Mouse (Mus musculus) testis, adult 2 months (tissue): Measurements from ENCODE around the gene BC052040. TPM values are rescaled to one million over a fixed set of nuclear protein-coding genes. Genes with fewer than 3 reads are reported as not detected.

Source experiments
- H3K27ac ChIP-seq: fragments of 200-500 bp; 2 replicates; pipeline ENCODE4 v1.5.1; 2012; ENCODE audit warnings: low read depth, low read length; ENCODE audit not compliant: control insufficient read depth, insufficient read depth
- H3K27me3 ChIP-seq: fragments of 200-500 bp; 2 replicates; pipeline ENCODE4 v1.6.1; 2012; ENCODE audit warnings: mild to moderate bottlenecking, low read length, moderate library complexity; ENCODE audit not compliant: control insufficient read depth, insufficient read depth
- H3K36me3 ChIP-seq: fragments of 200-500 bp; 2 replicates; pipeline ENCODE4 v1.6.1; 2012; ENCODE audit warnings: mild to moderate bottlenecking, low read length; ENCODE audit not compliant: control insufficient read depth, insufficient read depth
- H3K4me1 ChIP-seq: fragments of 200-500 bp; 2 replicates; pipeline ENCODE4 v1.6.1; 2012; ENCODE audit warnings: low read length; ENCODE audit not compliant: control insufficient read depth, insufficient read depth
- H3K4me3 ChIP-seq: fragments of 200-500 bp; 2 replicates; pipeline ENCODE4 v1.5.1; 2012; ENCODE audit warnings: low read depth, mild to moderate bottlenecking, low read length, moderate library complexity, mixed read lengths; ENCODE audit not compliant: control insufficient read depth
- CTCF ChIP-seq: fragments of 200-500 bp; IDR thresholded peaks from 2 replicates; pipeline ENCODE4 v1.5.1; 2012; ENCODE audit warnings: low read depth, mild to moderate bottlenecking, inconsistent platforms, low read length, moderate library complexity; ENCODE audit not compliant: control insufficient read depth, insufficient read depth, insufficient replicate concordance
- POLR2A ChIP-seq: fragments of 200-500 bp; IDR thresholded peaks from 2 replicates; pipeline ENCODE4 v1.6.1; 2012; ENCODE audit warnings: low read depth, mild to moderate bottlenecking, inconsistent platforms, low read length, moderate library complexity; ENCODE audit not compliant: control insufficient read depth
- polyA plus RNA-seq: library from polyadenylated mRNA; depleted of rRNA; stranded (reverse); fragments of >200 nt; gene quantifications from 2 replicates; pipeline ENCODE4 v1.2.3, GENCODE M21; 2012

Gene BC052040
- polyA plus RNA-seq, 1 experiment, result 2.5 TPM

DNA sequence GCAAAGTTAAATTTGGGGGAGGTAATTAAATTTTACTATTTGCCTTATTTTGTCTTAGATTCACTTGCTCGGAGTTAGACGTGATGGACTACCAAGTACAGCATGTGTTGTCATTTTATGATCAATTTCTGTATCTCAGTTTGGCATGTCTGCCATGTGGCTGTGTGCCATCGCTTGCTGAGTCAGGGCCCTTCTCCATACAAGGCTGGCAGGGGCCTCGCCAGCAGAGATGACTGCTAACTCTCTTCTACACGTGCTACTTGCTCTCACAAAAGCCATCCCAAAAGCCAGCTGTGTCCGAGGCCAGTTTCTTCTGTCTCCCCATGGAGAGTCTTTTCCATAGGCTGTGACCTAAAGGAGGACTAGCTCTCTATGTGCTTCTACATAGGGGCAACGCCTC, 160.5 kb downstream of the BC052040 start:
- Histone ChIP-seq H3K4me1 (no peaks in the 10 kb centered on the region), H3K27me3 (no peaks in the 10 kb centered on the region), H3K36me3 (no peaks in the 10 kb centered on the region), H3K27ac (no peak overlapping the region), H3K4me3 (no peak overlapping the region)
- TF ChIP-seq POLR2A (no peak), CTCF (no peak)

DNA sequence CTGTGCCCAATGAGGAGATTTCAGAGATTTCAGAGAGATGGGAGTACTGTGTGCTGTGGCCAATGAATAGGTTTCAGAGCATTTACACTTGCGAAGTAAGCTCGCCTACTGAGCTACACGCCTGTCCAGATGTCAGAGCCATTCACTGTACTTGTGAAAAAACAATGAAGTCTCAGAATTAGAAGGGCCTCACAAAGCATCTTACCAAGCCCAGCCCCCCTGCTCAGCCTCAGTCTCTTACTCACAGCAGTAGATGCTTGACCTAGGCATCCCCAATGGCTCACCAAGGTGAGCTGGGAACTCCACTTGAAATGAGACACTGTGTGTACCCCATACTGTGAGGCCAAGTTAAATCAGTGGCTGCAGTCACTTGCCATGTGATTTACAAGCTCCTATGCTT, 166.1 kb downstream of the BC052040 start:
- Histone ChIP-seq H3K4me3 (no peak overlapping the region), H3K36me3 (no peaks in the 10 kb centered on the region), H3K4me1 (no peaks in the 10 kb centered on the region), H3K27me3 (no peaks in the 10 kb centered on the region), H3K27ac (no peak overlapping the region)
- TF ChIP-seq CTCF (no peak), POLR2A (no peak)

DNA sequence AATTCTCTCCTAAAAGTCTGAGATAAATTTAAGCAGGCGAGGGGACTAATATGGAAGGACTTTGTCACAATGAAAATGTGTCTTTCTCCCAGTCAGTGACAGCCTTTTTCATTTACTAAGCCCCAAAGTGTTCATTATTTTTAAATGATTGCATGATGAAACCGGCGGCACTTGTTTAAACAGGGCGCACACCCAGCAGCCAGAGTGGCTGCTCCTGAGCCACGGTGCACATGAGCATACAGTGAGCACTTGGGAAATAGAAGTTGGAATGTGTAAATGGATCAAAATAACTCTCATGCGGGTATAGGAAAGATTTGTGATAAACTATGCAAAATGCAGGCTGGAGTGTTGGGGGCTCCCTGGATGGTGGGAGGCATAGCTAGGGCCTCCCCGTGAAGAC, 169.7 kb downstream of the BC052040 start:
- H3K36me3 ChIP-seq, result no peaks in the 10 kb centered on the region

DNA sequence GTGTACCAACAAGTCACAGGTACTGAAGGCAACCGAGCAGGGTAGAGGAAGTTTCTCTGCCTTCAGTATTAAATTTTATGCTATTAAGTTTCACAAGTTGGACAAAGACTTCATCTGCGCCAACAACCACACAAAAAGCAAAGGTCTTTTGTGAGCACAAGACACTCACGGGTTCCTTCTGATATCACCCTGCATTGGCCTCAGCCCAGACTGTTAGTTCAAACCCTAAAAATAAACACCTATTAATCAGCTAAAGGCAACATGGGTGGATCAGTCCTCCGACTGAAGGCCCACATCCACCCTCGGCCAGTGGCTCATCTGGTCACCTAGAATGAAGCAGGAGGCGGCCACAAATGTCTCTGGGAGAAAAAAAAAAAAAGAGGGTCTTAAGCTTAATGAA, 176.2 kb downstream of the BC052040 start:
- Histone ChIP-seq H3K4me1 (no peaks in the 10 kb centered on the region), H3K36me3 (no peaks in the 10 kb centered on the region), H3K4me3 (no peak overlapping the region), H3K27ac (no peak overlapping the region), H3K27me3 (no peaks in the 10 kb centered on the region)
- TF ChIP-seq POLR2A (no peak), CTCF (no peak)

More for the DNA sequence above, 169.7 kb downstream of the BC052040 start:
- Histone ChIP-seq H3K4me1 (no peaks in the 10 kb centered on the region), H3K27ac (no peak overlapping the region), H3K4me3 (no peak overlapping the region), H3K27me3 (no peaks in the 10 kb centered on the region)
- TF ChIP-seq POLR2A, result no peak
- no peak for TF ChIP-seq CTCF

DNA sequence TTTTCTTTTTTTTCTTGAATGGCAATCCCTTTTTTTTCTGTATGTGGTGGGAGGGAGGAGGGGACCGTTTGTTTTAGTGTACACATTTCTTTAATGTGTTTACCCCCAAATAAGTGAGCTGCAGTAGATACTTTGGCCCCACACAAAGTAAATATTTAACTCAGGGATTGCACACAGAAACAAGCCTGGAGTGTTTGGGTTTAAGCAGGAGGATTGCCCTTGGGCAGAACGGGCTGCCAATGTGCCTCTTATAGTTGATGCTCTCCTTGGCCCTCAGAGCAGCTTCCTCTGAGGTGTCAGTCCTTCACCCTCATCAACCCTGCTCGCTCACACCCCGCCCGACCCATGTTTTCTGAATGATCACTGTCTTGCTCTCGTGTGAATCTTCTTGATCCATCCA, 177.0 kb downstream of the BC052040 start:
- no peaks in the 10 kb centered on the region for H3K27me3 ChIP-seq
- H3K4me3 ChIP-seq, result no peak overlapping the region
- H3K4me1 ChIP-seq, result no peaks in the 10 kb centered on the region
- H3K27ac ChIP-seq, result no peak overlapping the region
- no peak for TF ChIP-seq POLR2A
- no peak for TF ChIP-seq CTCF
- no peaks in the 10 kb centered on the region for H3K36me3 ChIP-seq

DNA sequence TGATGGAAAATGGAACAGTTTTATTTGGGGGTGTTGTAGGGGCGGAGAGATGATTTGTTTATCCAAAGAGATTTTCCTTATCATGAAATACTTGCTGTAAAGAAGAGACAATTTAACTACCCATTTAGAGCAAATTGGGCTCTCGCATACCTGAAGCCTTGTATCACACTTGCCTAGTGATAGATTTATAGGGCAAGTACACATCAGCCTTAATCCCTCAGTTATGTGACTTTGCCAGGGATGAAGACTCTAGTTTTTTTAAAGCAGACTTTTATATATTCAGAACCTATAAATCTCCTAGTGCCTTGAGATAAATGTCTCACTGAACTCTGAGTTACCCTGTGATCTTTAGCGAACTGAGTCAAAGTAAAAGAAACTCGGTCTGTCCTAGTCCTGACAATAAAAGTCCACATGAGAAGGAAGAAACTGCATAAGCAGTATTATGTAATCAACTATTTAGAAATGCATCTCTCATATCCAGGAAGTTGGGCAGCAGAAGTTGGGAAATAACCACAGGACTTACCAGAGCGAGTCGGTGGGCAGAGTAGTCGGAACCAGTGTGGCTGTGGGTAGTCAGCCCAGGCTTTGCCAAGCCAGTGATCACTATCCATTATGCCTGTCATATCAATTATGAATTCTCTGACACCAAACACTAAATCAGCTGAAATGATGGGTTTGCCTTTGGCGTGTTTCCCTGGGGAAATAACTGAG, 183.2 kb downstream of the BC052040 start:
- no peak overlapping the region for H3K27ac ChIP-seq
- H3K4me1 ChIP-seq, result no peaks in the 10 kb centered on the region
- TF ChIP-seq CTCF (no peak), POLR2A (no peak)
- H3K4me3 ChIP-seq, result no peak overlapping the region
- H3K27me3 ChIP-seq, result no peaks in the 10 kb centered on the region
- no peaks in the 10 kb centered on the region for H3K36me3 ChIP-seq

DNA sequence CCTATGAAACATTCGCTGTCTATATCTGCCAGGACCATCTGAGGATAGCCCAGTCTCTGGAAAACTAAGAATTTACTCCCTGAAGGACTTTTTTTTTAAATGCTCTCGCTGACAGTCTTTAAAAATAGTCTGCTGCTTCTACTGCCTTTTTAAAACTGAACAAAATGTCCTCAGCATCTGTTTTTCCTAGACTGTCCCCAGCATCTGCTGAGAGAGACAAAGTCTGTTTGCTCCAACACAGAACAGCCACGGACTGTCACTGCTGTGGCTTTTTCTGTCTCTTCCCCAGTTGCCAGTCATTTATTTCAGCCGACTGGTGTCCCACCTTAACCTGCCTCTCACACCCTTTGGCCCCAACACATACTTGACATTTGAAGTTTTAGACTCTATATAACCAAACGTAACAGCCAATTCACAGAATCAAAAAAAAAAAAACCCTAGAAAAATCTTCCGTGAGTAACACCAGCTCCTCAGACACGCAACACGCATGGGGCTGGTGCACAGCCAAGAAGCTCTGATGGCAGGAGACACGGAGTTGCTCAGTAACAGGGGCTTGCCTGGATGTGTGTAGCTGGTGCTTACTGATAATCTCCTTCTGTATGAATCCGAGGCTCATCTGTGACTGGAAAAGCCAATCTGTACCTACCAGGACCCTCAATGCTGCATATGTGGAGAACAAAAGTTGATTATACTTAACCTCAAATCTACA, 188.2 kb downstream of the BC052040 start:
- no peak overlapping the region for H3K27ac ChIP-seq
- no peaks in the 10 kb centered on the region for H3K36me3 ChIP-seq
- H3K4me1 ChIP-seq, result no peaks in the 10 kb centered on the region
- TF ChIP-seq POLR2A, result no peak
- no peak for TF ChIP-seq CTCF
- H3K4me3 ChIP-seq, result no peak overlapping the region
- no peaks in the 10 kb centered on the region for H3K27me3 ChIP-seq
